Mouse (Mus musculus) liver, adult 2 months (tissue): ENCODE results near the gene Gm26938.
A peak's percentile ranks its signal among the peaks of the same experiment; 100 is the strongest.

ENCODE experiments used
- CTCF ChIP-seq: fragments of 200-500 bp; IDR thresholded peaks from 2 replicates; pipeline ENCODE4 v1.5.1; 2011; ENCODE audit warnings: low read depth, low read length, control low read depth
- POLR2A ChIP-seq: fragments of 200-500 bp; IDR thresholded peaks from 2 replicates; pipeline ENCODE4 v1.6.1; 2011; ENCODE audit warnings: low read length, control low read depth; ENCODE audit not compliant: insufficient read depth; ENCODE audit errors: extremely low read depth

- no peak for TF ChIP-seq POLR2A
- 0 out of 2 replicates have a peak, but pooled peaks have one; percentile 12 for TF ChIP-seq CTCF
Observed at GRCm38 (mm10) chr5:139804107-139804551, 22.1 kb downstream of the Gm26938 start.
